Mouse (Mus musculus): ENCODE measurements around the gene Rtn4rl2. TPM values are rescaled to one million over a fixed set of nuclear protein-coding genes. Genes with fewer than 3 reads are reported as not detected.

Gene Rtn4rl2
- polyA plus RNA-seq (2017; shearing (Covaris generic)): not detected

DNA sequence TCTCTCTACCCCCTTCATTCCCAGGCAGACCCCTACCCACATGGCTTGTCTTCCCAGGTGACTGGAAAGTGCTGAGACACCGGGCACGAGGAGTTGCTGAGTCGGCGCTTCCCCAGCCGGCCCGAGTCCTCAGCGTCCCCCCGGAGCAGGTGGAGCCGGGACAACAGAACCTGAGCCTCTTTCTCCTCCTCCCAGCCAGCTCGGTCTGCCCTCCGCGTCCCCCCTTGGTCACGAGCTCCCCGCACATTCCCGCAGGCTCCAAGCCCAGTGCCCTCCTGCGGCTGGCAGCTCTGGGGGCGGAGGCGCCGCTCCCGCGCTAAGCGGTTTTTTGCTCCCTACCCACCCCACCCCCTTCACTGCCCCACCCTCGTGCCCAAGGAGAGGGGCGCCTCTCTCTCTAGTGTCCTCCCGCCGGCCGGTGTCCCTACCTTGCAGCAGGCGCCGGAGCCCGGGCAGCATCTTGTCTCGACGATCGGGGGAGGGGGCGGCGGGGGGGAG lies at the start of gene Rtn4rl2:
Rtn4rl2 (minus strand) TSS at position 477 of the 498 bp plus-strand sequence.

DNA sequence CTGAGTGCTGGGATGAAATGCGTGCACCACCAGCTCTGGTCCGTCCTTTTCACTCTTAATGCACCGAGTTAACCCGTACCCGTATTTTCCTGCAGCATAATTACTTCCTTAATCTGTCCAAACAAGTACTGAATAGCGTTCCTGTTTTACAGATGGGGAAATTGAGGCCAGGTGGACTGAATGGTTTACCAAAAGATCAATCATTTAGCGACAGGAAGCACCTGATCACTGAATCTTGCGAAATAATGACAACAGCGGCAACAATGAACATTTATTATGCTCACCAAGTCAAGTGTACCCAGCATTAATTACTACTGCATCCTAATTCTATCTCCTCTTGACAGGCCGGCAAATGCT lies 47.9 kb downstream of the Rtn4rl2 start, which contains the start of gene Slc43a1:
Slc43a1 (plus strand) TSS at position 258 of the 357 bp plus-strand sequence.

DNA sequence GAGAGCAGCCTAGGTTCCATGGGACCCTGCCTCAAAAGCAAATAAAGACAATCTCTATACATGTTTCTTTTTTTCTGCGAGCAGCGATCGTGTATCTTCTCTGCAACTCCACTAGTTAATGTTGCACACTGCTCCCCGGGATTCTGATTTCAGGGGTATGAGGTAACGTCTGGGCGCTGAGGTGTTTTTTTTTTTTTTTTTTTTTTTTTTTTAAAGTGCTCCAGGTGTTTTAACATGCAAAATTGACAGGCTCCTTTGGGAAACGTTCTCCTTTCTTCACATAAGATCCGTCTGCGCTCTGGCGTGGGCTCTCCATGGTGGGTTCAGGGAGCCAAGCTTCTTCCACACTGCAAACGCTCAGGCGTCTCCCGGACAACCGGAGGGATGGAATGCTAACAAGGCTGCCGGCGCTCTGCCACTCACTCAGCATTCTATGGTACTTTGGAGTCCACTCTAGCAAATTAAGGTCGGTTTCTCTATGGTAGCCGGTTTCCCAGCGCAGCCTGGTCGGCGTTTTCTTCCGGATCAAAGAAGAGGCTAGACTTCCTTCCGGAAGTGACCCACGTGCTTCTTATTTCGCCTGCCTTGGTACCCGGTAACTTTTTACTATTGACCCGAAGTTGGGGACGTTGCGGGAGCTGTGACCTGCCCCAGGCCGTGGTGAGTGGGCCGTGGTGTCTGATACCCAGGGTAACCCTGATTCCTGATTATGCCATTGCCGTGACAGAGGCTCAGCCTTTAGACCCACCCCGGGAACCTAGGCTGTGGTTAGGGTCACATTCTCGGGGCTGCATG lies 59.8 kb downstream of the Rtn4rl2 start, which contains the start of gene Timm10:
Timm10 (plus strand) TSS at position 510 of the 795 bp plus-strand sequence.

DNA sequence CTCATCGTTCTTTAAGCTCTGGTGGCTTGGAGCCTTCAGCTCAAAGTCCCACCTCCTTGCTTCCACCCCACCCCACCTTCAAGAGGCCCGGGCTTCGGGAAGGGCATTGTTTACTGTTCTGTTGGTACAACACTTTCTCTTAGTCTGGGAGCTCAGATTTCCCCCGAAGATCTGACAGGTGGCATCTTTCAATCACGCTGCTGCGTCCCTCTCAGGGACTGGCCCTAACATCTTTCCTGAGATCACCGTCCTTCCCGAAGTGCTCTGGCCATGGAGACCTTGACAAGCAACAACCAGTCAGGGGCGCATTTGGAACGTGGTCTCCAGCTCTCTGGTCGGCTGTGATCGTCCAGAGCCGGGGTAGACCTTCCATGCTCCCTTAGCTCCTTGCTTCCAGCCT lies 64.0 kb downstream of the Rtn4rl2 start, which contains the start of gene Smtnl1:
Smtnl1 (minus strand) TSS at position 101 of the 400 bp plus-strand sequence.

Other genes starting within 250 kb of the Rtn4rl2 start
- 4.3 TPM for gene Ctnnd1, start 235.9 kb downstream of the Rtn4rl2 start, polyA plus RNA-seq (2017; shearing (Covaris generic))
- 0.16 TPM for gene Btbd18, start 227.6 kb downstream of the Rtn4rl2 start, polyA plus RNA-seq (2017; shearing (Covaris generic))
- gene Selenoh, start 215.9 kb downstream of the Rtn4rl2 start, polyA plus RNA-seq (2017; shearing (Covaris generic)): 88.2 TPM
- gene Gm28635, start 208.7 kb downstream of the Rtn4rl2 start, polyA plus RNA-seq (2017; shearing (Covaris generic)): not detected
- 37.8 TPM for gene Med19, start 208.3 kb downstream of the Rtn4rl2 start, polyA plus RNA-seq (2017; shearing (Covaris generic))
- gene Tmx2, start 207.6 kb downstream of the Rtn4rl2 start, polyA plus RNA-seq (2017; shearing (Covaris generic)): 122 TPM
- gene Zdhhc5, start 171.5 kb downstream of the Rtn4rl2 start, polyA plus RNA-seq (2017; shearing (Covaris generic)): 29.0 TPM
- 68.6 TPM for gene Clp1, start 159.4 kb downstream of the Rtn4rl2 start, polyA plus RNA-seq (2017; shearing (Covaris generic))
- gene Ypel4, start 152.7 kb downstream of the Rtn4rl2 start, polyA plus RNA-seq (2017; shearing (Covaris generic)): 3.9 TPM
- gene Gm19426, start 143.1 kb downstream of the Rtn4rl2 start, polyA plus RNA-seq (2017; shearing (Covaris generic)): not detected
- not detected for gene Serping1, start 111.3 kb downstream of the Rtn4rl2 start, polyA plus RNA-seq (2017; shearing (Covaris generic))
- gene Ube2l6, start 87.9 kb downstream of the Rtn4rl2 start, polyA plus RNA-seq (2017; shearing (Covaris generic)): 74.0 TPM
- gene Smtnl1, start 64.1 kb downstream of the Rtn4rl2 start, polyA plus RNA-seq (2017; shearing (Covaris generic)): not detected
- gene Timm10, start 59.7 kb downstream of the Rtn4rl2 start, polyA plus RNA-seq (2017; shearing (Covaris generic)): 33.3 TPM
- 7.9 TPM for gene Slc43a1, start 47.9 kb downstream of the Rtn4rl2 start, polyA plus RNA-seq (2017; shearing (Covaris generic))
- gene Slc43a3, start 49.9 kb upstream of the Rtn4rl2 start, polyA plus RNA-seq (2017; shearing (Covaris generic)): 11.6 TPM
- not detected for gene Prg2, start 93.8 kb upstream of the Rtn4rl2 start, polyA plus RNA-seq (2017; shearing (Covaris generic))
- 0.73 TPM for gene Prg3, start 101.5 kb upstream of the Rtn4rl2 start, polyA plus RNA-seq (2017; shearing (Covaris generic))
- 249 TPM for gene Ssrp1, start 150.5 kb upstream of the Rtn4rl2 start, polyA plus RNA-seq (2017; shearing (Covaris generic))
- gene P2rx3, start 150.8 kb upstream of the Rtn4rl2 start, polyA plus RNA-seq (2017; shearing (Covaris generic)): 0.26 TPM
- gene Tnks1bp1, start 161.3 kb upstream of the Rtn4rl2 start, polyA plus RNA-seq (2017; shearing (Covaris generic)): 16.6 TPM
- not detected for gene Aplnr, start 249.5 kb upstream of the Rtn4rl2 start, polyA plus RNA-seq (2017; shearing (Covaris generic))

All from inflammation-experienced regulatory T-cells, adult 16 weeks (primary cell).